Mouse (Mus musculus) ovary, postnatal 36 days (tissue): Measurements from ENCODE around the gene Slc24a5.
"Not testable (repeated sequence)": the region's sequence is repeated elsewhere in the genome, so short reads cannot be mapped to it uniquely, and the experiment has no call there.

ENCODE experiments used
- DNase-seq: peaks from one replicate; pipeline ENCODE4 v3.0.0; 2022; ENCODE audit warnings: low spot score, mixed read lengths

Slc24a5 gene

DNA sequence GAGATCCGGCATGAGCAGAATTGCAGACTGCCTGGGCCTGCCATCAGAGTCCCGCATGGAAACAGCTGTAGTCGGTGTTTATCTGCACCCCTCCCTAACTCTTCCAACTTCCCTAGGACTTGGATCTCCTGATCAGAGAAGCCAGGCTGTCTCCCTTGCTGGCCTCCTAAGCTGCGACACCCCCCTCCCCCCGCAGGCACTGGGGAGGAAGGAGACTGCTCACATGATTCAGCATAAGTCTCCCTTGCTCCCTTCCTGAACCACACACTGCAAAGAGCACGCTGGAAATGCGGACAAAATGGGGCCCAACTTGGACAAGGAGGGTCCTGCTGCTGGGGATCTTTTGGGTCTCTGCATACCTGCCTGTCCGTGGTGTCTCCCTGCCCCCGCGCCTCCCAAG is at the start of gene Slc24a5:
Gene Slc24a5, plus strand, starts transcription at position 231 of the 400 bp plus-strand sequence.
- no peak for DNase-seq

DNA sequence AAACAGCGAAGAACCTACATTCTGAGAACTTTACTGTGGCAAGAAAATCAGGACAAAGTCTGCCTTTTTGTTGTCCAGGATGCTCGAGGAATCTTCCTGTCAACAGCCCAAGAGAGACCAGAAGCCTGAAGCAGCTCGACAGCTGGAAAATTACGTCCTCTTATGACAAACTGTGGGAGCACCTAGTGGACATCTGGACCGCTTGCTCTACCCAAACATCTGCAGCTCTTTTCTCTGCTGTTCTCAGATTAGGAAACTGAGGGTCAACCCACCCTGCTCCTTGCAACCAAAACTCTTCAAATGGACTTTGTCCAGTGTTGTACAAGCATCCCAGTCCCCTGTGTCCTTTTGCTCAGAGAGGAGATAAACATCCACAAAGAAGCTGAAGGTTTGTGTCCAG is 43.5 kb upstream of the Slc24a5 start:
- no peak for DNase-seq

GRCm38 (mm10) chr2:125026358-125027000 is 41.4 kb upstream of the Slc24a5 start:
- no peak for DNase-seq

DNA sequence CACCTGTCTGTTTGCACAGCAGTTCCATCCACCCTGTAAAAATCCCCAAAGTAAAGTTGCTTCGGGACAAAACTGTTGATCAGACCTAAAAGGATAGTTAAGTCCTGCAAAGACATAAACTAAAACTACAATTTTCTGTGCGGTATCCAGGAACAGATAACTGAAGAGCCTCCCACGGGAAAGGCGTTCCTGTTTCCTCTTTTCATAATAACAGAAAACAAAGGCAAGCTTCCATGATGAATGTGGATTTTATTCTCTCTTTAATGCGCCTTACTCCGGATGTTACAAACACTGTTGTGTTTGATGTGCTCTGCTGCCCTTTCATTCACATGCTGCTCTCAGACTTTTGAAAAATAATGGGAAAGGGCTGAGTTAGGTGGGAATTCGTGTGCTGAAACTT is 37.3 kb upstream of the Slc24a5 start:
- no peak for DNase-seq

DNA sequence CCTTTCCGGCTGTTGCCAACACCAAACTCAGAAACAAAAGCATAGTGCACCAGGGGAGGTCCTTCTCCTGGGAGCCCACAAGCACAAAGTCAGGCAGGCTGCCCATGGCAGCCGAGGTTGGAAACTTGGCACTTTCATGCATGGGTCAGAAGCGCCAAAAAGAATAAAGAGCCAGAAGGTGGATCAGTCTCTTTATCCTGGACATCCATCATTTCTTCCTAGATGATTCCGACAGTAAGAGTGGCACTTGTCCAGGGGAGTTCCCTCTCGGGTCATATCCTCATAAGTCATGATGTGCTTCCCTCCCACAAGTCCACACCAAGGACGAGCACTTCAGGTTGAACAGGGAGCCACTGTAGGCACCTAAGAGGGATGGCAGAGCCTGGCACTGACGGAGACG is 36.8 kb upstream of the Slc24a5 start:
- peak; percentile 10 for DNase-seq

- no peak for DNase-seq
Measured at GRCm38 (mm10) chr2:125031562-125032257, 36.2 kb upstream of the Slc24a5 start.

GRCm38 (mm10) chr2:125032258-125032973 is 35.5 kb upstream of the Slc24a5 start:
- no peak for DNase-seq

- DNase-seq, result no peak
Measured at GRCm38 (mm10) chr2:125033042-125033743, 34.7 kb upstream of the Slc24a5 start.

DNA sequence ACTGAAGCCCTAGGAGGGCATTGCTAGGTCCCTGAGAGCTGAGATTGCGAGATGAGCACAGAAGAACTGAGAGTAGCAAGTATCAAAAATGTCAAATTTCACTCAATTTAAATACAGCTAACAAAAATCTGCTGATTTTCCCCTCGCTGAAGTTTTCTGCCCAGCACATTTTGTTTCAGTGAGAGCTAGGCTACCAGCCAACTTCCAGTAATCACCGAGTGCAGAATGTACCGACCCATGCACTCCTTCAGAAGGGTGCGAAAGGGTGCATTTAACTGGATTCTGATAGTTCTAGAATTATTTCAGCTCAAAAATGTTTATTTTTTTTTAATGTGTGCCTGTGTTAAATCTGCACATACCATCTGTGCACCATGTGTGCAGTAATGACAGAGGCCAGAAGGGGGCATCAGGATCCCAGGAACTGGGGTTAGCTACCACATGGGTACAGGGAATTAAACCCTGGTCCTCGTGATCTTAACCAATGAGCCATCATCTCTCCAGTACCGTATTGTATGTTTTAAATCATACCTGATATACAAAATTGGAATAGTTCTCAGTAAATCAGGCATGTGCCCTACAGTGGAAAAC is 12.5 kb upstream of the Slc24a5 start:
- DNase-seq, result no peak

DNA sequence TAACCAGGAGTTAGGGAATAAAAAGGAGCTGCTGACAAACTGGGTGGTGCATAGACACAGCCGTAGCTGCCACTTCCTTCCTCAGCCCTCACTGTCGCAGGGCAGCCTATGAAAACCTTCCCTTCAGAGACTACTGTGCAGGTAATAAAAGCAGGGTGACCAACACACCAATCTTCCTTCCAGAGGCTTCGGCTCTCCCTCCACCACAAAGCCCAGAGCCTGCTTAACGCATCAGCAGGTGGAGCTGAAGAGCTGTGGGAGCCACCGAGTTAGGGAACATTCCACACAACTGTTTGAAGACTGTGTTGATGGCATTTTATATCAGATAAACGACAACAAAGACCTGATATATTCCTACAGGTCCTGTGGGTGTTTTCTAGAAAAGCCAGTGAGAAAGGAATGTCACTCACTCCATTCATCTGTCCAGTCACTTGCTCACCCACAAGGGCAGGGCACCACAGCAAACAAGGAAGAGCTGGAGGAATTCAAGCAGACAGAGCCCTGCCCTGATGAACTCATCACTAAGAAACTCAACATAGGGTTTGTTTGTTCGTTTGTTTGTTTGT is 10.6 kb upstream of the Slc24a5 start:
- peak; percentile 42 for DNase-seq

DNA sequence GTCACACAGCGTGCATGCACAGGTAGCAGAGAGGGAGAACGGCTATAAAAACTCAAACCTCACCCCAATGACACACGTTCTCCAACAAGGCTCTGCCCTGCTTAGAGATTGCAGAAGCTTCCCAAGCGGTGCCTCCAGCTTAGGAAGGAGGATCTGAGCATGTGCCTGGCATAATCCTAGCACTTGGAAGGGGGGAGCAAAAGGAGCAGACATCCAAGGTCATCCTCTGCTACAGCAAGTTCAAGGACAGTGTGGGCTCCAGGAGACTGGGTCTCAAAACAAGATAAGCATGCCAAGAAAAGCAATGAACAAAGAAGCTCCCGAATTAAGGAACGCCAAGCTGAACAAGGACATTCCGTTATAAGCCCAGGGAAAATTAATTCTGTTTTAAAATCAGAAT is 6.5 kb upstream of the Slc24a5 start:
- peak; percentile 32 for DNase-seq

DNA sequence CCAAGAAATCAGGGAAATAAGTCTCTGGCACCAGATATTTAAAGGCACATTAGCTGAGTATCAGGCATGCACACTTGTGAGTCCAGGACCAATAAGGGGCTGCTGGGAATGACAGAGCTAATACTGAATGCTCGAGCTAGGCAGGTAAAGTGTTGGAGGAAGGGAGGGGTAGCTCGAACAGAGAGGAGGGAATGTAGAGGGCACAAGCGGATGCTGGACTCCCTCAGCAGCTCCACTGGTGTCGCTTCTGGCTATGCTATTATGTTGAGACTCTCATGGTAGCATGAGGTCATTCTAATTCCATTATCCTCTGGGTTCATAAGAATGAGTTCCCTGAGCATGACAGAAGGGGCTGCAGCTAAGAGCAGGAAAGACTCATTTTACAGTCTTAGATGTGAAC is 5.0 kb upstream of the Slc24a5 start:
- DNase-seq, result no peak

- DNase-seq, result no peak
Measured at GRCm38 (mm10) chr2:125067373-125067772, 551 bp upstream of the Slc24a5 start.

DNA sequence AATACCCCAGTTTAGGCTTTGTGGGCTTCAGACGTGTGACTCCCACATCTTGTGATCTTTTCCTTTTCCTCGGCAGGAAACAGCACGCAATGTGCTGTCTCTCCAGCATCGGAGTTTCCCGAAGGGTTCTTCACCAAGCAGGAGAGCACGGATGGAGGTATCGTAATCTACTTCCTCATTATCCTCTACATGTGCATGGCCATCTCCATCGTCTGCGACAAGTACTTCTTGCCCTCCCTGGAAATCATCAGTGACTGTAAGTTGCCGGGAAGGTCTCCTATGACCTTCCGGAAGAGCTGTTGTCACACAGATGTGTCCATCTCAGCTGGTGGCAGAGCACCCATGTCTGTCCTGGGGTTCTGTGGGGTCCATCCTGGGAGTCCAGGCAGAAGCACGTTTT is 772 bp downstream of the Slc24a5 start:
- DNase-seq, result no peak

DNA sequence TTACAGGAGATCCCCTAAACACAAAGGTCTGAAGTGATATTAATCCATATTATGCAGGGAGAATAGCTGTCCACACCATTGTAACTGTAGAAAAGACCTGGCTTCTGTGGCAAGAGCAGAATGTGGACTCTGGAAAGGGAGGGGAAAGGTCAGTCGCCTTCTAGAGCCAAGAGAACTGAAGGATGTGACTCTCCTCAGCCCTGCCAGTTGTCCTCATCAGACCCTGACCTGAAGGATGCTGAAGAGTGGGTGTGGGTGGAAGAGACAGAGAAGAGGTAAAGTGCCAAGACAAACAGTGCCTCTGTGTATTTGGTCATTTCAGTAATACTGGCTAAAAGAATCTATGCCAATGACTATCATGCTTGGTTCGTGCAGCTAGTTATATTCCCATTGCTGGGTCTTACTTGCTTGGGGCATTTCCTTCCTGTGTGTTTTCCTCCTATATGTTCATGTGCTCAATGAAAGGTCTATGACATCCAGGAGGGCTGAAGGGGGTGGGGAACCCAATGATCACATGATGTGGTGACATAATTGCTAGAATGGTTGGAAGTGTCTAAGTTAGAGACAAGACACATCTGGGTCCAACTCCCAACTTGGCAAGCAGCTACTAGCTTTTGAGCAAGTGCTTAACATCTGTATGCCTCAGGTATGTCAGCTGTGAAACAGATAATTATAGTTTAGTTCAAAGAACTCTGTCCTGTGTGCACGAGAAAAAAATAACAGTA is 5.3 kb downstream of the Slc24a5 start:
- DNase-seq, result no peak

GRCm38 (mm10) chr2:125083879-125084278 is 16.0 kb downstream of the Slc24a5 start:
- DNase-seq, result no peak

GRCm38 (mm10) chr2:125088757-125089156 is 20.8 kb downstream of the Slc24a5 start:
- no peak for DNase-seq

- DNase-seq, result not testable (repeated sequence)
Measured at GRCm38 (mm10) chr2:125092123-125092522, 24.2 kb downstream of the Slc24a5 start.

- not testable (repeated sequence) for DNase-seq
Measured at GRCm38 (mm10) chr2:125104491-125104890, 36.6 kb downstream of the Slc24a5 start.

DNA sequence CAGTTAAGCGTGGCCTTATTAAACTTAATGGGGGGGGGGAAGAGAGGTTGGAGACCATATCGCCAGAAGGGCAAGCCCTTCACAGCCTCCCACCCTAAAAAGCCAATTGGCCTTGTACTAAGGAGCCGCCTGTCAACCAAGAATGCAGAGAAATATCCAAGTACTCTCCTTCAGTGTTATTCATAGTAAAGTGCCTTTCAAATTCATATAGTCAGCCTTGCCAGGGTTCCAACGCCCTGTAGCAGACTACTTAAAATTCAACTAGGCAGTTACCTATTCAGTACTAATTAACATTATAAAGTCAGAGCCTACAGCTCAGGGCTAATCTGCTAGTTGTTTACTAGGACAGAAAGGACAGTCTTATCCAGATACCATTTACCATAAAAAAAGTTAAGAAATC is 38.6 kb downstream of the Slc24a5 start:
- not testable (repeated sequence) for DNase-seq
